Mouse (Mus musculus): ENCODE results near the gene Elp4. TPM values are rescaled to one million over a fixed set of nuclear protein-coding genes. Genes with fewer than 3 reads are reported as not detected.
A peak's percentile ranks its signal among the peaks of the same experiment; 100 is the strongest.

The Elp4 gene
- total RNA-seq, 2 experiments from 2014 or later = 0.38 to 1.6 TPM

DNA sequence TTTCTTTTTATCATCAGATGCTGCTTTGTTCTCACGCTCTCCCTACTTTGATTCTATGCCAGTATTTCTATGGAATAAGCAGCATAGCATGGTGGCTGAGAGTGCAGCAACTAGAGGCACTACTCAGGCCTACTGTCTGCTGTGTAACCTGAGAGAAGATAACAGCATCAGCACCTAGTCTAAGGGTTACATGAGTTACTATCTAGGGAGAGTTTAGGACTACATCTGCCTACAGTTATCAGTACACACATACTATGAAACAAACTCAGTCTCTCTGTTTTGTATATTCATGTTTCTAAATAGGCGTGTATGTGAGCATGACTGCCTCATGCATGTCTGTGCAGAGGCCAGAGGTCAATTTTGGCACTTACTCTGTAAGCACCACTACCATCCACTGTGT, 97.8 kb downstream of the Elp4 start:
- ATAC-seq (replicated peaks; ENCODE audit: low FRiP score, poor library complexity, severe bottlenecking) = peak; percentile 56

DNA sequence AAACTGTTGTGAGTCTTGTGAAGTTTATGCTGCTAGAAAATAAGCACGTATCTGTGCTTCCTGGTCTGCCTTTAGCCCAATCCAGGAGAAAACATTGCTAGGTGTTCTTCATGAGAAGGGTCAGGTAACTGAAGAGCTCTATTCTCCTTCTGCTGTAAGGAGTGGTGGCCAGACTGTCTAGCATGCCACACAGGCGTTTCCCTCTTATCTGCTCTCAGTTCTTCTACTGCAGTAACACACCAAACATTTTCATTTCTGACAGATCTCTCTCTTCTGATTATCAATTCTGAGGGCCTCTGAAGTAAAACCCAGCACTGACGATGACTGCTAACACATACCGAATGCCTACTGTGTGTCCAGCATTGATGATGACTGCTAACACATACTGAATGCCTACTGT, 98.3 kb downstream of the Elp4 start:
- peak; percentile 56 for ATAC-seq (replicated peaks; ENCODE audit: low FRiP score, poor library complexity, severe bottlenecking)

DNA sequence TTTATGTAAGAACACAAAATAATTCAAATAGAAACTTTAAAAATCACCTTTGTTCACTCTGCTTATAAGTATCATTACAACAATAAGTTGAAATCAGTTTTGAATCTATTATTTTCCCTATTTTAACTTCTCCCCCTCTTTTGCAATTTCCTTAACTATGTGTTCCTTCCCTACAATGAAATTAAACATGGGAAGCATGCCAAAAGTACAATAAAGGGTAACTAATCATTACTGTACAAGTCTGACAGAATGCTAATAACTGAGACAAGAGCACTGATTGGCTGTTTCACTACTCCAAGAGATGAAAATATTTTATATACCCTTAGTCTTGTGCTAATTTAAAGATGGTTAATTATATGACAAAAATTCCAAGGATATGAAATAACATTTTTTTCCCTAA, 99.2 kb downstream of the Elp4 start:
- ATAC-seq (replicated peaks; ENCODE audit: low FRiP score, poor library complexity, severe bottlenecking) = no peak

DNA sequence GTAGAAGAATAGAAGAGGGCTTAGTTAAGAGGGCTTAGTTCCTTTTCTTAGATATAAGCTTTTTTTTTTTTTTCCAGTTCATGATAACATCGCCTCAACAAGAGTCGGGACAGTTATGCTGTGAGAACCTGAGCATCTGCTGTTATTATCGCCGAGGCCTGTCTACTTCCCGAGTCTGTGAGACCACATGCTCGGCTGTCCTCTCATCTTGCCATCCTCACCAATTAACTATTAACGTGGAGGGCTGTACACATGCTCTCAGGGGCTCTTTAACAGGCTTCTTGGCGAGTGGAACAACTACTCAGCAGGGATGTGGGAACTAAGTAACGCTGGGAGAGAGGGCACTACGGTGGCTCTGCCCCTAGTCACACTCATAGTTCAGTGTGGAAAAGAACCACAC, 99.9 kb downstream of the Elp4 start:
- ATAC-seq (replicated peaks; ENCODE audit: low FRiP score, poor library complexity, severe bottlenecking) = no peak

DNA sequence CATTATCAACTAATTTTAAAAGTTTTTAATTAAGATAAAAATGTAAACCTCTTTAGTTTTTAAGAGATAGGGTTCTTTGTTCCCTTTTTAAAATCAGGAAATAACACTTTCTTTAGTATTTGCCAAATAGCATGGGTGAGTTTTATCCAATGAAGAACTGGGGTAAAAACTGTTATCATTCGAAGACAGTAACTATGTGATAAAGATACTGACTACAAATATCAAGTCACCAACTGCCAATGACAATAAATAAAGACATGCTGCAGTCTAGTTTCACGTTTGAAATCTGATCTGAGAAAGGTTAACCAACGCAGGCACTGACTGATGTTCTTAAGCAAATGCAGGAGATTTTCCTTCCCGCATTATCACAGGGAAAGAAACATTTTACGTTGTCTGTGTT, 100.9 kb downstream of the Elp4 start:
- ATAC-seq (replicated peaks; ENCODE audit: low FRiP score, poor library complexity, severe bottlenecking) = no peak

DNA sequence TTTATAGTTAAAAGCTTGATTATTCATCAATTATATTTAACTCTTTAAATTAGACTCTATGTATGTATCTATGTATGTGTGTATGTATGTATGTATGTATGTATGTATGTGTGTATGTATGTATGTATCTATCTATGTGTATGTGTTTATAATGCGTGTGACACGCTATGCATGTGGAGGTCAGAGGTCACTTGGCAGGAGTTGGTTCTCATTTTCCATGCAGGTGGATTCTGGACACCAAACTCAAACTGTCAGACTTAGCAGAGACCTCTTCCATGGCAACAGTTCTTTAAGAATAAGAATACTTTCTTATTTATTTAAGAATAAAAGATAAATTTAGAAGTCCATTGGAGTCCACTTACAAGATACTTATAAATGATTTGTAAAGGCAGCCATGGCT, 101.5 kb downstream of the Elp4 start:
- no peak for ATAC-seq (replicated peaks; ENCODE audit: low FRiP score, poor library complexity, severe bottlenecking)

DNA sequence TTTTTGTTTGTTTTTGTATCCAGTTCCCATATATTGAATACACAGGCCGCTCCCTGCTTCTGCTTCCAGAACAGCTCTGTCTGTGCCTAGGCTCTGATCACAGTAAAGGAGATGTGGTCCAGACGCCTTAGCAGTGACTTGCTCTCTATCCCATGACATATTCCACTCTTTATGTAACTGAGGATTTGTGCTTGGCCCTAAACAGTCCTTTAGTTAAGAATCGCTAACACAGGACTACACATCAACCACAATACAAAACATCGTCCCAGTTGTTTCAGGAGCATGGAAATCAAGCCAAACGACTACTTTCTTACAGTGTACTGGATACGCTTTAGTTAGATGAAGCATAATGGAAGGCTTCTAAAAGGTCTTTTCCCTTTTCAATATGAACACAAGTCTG, 102.8 kb downstream of the Elp4 start:
- no peak for ATAC-seq (replicated peaks; ENCODE audit: low FRiP score, poor library complexity, severe bottlenecking)

DNA sequence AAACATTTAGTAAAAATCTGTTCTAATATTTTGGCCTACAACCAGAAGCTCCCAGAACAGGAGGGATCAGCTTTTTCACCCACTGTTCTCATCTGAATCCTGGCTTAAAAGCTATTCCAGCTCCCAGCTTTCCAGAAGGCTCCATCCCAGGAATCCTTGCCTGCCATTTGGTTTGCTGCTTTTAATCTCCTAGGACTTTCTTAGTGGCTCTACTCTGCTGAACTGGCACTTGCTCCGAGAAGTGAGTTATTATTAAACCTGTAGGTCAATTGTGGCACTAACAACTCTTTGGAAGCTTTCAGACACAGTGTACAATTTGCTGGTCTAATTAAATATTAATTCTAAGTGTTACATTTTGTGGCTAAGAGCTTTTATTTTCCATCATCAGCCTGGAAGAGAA, 103.7 kb downstream of the Elp4 start:
- no peak for ATAC-seq (replicated peaks; ENCODE audit: low FRiP score, poor library complexity, severe bottlenecking)

DNA sequence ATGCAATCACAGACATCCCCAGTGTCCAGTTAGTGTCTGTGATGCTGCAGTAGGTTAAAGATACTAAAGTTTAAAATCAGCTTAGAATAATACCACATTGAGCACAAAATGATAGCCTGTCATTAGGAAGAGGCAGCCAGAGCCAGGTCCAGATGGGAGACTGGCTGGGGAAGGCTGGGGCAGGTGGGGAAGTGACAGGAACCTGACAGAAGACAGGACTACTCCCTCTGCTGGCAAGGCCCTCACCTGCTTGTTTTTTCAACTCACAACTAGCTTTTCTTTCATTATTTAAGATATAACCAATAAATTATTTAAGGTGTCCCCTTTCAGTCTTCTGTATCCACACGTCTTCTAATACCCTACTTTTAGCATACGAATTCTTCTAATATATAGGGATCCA, 104.5 kb downstream of the Elp4 start:
- no peak for ATAC-seq (replicated peaks; ENCODE audit: low FRiP score, poor library complexity, severe bottlenecking)

DNA sequence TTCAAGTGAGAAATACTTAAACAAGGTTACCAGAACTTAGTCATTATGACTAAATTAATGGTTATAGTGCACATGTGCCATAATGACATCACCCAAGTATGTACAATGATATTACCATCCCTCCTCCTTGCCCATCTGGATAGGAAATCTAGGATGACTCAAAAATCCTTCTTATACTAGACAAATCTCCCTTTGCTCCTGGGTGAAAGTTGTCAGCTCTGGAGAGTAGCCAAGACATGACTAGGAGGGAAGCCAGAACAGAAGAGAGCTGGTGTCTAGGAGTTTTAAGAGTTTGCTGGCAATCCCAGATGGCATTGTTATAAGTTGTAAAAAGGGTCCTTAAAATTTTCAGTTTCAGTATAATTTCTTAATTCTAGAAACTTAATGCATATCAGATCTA, 106.5 kb downstream of the Elp4 start:
- ATAC-seq (replicated peaks; ENCODE audit: low FRiP score, poor library complexity, severe bottlenecking) = no peak

DNA sequence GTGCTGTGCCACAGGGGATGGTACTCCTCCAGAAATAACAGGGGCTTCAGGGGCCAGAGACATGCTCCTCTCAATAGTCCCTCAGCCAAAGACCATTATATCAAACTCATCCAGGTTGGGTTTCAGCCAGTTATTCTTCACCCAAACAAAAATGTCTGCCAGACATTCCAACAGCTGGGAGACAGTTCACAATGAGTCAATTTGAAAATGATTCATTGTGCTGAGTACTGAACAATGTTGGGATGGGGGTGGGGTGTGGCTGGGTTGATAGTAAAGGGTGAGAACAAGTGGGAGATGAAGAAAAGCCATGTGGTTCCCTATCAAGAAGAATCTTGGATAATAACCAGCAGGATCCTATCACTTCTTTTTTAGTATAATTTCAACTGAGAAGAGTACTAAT, 108.3 kb downstream of the Elp4 start:
- no peak for ATAC-seq (replicated peaks; ENCODE audit: low FRiP score, poor library complexity, severe bottlenecking)

DNA sequence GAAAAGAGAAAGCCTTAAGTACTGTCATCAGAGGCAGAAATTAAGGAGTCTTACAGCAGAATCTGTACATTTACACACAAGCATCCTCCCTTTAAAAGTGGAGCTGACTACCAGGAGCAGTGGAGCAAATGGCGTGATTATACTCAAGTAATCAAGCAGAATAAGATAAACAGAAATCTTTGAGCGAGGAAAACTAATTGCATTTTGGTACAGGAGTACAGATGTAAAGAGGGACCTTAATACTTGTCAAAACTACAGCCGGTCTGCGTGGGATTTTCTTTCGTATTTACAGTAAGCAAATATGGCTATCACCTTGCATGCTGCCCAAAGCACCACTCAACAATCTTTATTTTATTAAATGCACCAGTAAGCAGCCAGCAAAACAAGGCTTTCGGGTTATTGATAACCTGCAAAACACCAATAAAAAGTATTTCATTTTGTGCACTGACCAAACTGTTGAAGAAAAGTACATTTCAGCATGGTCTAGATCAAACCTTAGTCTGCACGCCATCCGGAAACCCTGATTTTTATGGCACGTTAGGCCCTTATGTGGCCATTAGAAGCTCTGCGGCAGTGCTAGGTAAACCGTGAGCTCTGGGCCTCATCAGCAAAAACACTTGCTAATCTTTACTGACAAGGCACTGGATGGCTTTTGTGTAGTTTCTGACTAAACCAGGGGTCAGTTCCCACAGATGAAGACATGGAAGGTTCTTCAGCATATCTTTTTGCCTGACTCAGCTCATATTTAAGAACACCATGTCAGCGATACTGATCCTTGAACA, 111.8 kb downstream of the Elp4 start:
- ATAC-seq (replicated peaks; ENCODE audit: low FRiP score, poor library complexity, severe bottlenecking) = no peak

DNA sequence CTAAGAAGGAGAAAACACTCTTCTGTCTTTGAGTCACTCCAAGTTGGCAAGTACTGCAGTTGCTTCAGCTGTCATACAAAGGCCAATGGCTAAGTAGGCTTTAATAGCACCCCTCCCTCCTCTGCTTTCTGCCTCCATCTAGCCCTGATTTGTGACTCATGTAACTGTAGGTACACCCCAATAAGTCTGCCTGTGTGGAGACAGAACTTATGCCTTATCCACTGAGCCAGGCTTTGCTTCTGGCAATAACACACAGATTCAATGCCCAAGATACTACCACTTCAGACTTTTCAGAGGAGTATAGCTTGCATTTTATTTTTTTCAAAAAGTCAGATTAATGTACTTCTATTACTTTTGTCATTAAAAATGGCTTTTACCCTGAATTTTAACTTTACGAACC, 114.4 kb downstream of the Elp4 start:
- ATAC-seq (replicated peaks; ENCODE audit: low FRiP score, poor library complexity, severe bottlenecking) = no peak

DNA sequence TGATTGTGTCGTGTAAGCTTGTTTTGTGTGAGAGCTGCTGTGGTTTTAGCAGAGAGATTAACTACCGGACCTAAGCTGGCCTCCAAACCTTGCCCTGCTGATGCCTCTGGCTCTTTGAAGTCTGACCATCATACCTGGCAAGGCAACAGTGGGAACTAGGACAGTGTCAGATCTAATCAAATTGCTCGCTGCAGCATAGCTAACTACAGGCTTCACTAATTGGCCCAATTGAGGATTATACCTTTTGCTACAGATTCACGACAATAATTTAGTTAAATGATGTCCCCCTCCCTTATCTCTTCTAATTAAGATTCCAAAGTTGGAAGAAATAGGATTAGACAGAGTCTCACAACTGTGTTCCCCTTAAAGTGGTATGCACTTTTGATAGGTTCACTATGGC, 116.6 kb downstream of the Elp4 start:
- ATAC-seq (replicated peaks; ENCODE audit: low FRiP score, poor library complexity, severe bottlenecking) = no peak

DNA sequence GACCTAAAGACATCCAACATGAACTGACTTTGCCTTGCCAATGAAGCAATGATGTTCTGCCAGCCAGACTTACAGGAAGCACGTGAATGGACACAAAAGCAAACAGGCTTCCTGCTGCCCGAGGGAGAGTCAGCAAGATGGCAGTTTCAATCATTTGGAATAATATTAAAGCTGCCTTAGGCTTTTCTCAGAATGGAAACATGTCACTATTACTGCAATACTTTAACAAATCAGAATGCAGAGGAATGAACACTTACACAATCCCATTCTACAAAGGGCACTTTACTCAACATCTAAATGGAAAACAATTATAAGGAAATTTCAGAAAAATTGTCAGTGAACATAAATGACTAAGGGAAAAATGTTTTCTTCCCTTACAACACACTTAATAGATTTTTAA, 117.4 kb downstream of the Elp4 start:
- ATAC-seq (replicated peaks; ENCODE audit: low FRiP score, poor library complexity, severe bottlenecking) = no peak

DNA sequence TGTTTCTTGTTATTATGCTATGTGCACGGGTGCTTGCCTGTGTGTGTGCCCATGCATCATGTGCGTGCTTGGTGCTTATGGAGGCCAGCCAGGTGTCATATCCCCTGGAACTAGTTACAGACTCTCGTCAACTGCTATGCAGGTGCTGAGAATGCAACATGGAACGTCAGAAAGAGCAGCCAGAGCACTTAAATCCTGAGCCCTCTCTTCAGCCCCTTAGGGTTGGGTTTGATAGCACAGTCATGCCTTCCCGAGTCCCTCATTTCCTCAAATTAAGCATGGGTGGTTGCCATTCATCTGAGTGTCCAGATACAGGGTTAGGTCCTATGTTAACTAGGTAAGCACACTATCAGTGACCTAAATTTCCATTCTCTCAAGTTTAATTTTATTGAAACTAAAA, 121.5 kb downstream of the Elp4 start:
- ATAC-seq (replicated peaks; ENCODE audit: low FRiP score, poor library complexity, severe bottlenecking) = no peak

DNA sequence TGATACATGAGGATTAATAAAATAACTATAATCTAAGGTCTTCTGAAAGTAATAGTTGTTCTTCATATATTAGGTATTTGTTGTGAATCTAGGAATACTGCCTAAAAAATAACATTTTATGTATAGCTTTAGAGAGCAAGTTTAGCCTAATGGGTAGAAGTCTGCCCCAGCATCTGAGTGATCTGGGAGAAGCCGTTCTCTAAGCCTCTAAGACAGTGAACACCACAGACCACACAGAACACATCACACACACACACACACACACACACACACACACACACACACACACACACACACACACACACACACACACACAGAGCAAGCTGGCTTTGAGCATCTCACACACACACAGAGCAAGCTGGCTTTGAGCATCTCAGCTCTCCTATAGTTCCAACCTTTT, 123.6 kb downstream of the Elp4 start:
- ATAC-seq (replicated peaks; ENCODE audit: low FRiP score, poor library complexity, severe bottlenecking) = no peak

DNA sequence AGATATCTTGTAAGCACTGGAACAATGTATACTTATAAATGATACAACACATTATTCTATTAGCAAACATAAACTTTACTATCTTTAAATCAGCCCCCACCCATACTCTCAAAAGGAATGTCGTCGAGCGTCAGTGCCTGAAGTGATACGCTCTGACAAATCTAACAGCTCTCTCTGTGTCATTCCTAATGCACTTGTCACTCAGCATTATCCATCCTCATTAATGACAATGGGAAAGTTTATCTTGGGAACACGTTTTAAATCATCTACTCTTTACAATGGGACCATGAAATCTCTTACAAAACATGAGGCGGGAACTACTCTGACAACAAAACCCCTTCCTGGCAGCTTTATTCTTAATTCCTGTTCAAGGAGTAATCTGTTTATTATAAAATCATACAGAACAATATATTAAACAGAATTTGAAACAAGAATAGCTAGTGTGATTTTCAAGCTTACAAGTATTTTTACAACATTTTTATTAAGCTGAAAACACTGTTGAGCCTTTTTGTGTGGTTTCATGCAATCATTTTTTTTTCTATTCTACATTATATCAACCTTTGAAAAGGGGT, 125.0 kb downstream of the Elp4 start:
- no peak for ATAC-seq (replicated peaks; ENCODE audit: low FRiP score, poor library complexity, severe bottlenecking)

DNA sequence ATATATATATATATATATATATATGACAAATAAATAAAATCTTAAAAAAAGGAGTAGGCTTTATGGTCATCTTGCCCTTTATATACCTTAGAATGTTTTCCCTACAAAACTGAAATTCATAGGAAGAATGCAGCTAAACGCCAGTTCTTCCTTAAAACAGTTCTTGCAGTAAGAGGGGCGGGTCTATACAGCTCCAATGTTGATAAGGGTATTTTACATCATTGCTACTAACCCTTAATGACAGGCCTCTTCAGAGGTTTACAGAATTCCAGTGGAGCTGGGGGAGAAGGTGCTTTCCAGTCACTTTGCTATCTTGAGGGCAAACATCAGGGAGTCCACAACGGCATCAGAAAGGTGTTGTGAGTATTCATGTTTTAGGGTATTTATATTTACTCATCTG, 133.1 kb downstream of the Elp4 start:
- ATAC-seq (replicated peaks; ENCODE audit: low FRiP score, poor library complexity, severe bottlenecking) = no peak

DNA sequence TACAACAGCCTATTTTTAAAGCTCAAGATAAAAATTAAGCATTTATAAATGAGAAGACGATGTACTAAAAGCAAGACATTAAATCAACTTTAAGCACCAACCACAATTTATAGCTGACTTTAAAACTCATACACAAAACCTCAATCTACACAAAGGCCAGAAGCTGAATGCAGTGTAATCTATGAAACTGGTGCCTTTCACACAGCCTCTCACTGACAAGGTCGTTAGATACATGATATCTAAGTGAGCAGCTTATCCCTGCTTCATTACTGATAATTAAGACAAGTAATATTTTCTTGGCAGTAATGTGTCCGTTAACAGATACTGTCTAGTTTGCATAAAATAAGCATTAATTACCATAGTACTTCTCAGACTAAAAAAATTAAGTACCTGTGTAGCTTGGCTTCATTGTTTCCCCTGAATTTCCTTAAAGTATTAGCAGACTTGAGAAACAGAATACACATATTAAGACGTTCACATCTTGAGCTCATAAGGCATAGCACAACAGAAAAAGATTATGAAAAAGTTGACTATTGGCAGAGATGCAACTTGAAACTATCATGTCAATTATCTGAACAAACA, 134.5 kb downstream of the Elp4 start:
- ATAC-seq (replicated peaks; ENCODE audit: low FRiP score, poor library complexity, severe bottlenecking) = peak; percentile 70

DNA sequence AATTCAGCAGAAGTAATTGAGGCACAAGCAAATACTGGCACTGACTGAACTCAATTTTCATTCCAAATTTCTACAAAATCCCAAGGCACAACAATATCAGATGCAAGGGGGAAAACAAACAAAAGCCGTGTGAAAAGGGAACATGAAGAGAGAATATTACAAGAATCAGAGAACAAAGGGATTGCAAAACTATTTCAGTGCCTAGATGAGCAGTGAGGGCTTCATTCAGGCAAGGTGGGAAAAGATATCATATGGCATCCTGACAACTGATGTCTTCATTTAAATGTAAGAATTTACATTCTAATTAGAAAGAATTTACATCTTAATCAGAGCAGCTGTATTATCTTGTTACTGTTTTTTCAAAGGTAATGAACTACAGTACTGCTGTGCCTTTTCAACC, 150.9 kb downstream of the Elp4 start:
- ATAC-seq (replicated peaks; ENCODE audit: low FRiP score, poor library complexity, severe bottlenecking) = no peak

DNA sequence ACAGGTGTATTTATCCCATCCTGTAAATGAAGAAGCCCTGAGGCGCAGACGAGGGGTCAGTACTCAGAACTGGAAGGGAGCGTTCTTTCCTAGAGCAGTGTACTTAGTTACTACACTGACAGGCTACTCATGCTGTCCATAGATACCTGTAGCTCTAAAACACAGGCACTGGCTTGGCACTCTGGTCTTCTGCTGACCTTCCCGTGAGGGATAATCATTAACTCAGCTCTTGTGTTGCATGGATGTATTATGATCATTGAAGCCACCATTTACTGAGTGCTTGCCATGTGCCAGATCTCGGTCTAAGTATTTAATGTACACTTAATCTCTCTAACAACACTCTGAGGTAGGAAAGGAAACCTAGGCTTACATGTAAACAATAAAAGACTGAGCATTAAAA, 155.3 kb downstream of the Elp4 start:
- ATAC-seq (replicated peaks; ENCODE audit: low FRiP score, poor library complexity, severe bottlenecking) = no peak
